Mouse (Mus musculus): ENCODE data around the gene Smyd2. TPM values are rescaled to one million over a fixed set of nuclear protein-coding genes. Genes with fewer than 3 reads are reported as not detected.

Gene Smyd2
- polyA plus RNA-seq, 1 experiment: 17.3 TPM

- H3K4me1 ChIP-seq (ENCODE audit: control insufficient read depth, insufficient read depth, low read length): no peaks in the 10 kb centered on the region
- no peak overlapping the region for H3K4me3 ChIP-seq (ENCODE audit: insufficient read depth, low read length)
- no peak overlapping the region for H3K27ac ChIP-seq (ENCODE audit: insufficient read depth, low read depth, low read length)
- TF ChIP-seq CTCF (IDR thresholded peaks at IDR 0.05; ENCODE audit: low read depth, low read length) (no peak), POLR2A (IDR thresholded peaks at IDR 0.05; ENCODE audit: borderline replicate concordance, low read depth, low read length) (no peak)
Observed at GRCm38 (mm10) chr1:189854646-189855045, 67.5 kb downstream of the Smyd2 start.

GRCm38 (mm10) chr1:189852456-189852855, 69.7 kb downstream of the Smyd2 start:
- TF ChIP-seq POLR2A (IDR thresholded peaks at IDR 0.05; ENCODE audit: borderline replicate concordance, low read depth, low read length) (no peak), CTCF (IDR thresholded peaks at IDR 0.05; ENCODE audit: low read depth, low read length) (no peak)

GRCm38 (mm10) chr1:189852051-189852450, 70.1 kb downstream of the Smyd2 start:
- no peak for TF ChIP-seq CTCF (IDR thresholded peaks at IDR 0.05; ENCODE audit: low read depth, low read length)
- no peak for TF ChIP-seq POLR2A (IDR thresholded peaks at IDR 0.05; ENCODE audit: borderline replicate concordance, low read depth, low read length)
- H3K4me3 ChIP-seq (ENCODE audit: insufficient read depth, low read length): no peak overlapping the region
- no peak overlapping the region for H3K27ac ChIP-seq (ENCODE audit: insufficient read depth, low read depth, low read length)
- H3K4me1 ChIP-seq (ENCODE audit: control insufficient read depth, insufficient read depth, low read length): no peaks in the 10 kb centered on the region

More at GRCm38 (mm10) chr1:189852456-189852855, 69.7 kb downstream of the Smyd2 start:
- Histone ChIP-seq H3K27ac (ENCODE audit: insufficient read depth, low read depth, low read length) (no peak overlapping the region), H3K4me3 (ENCODE audit: insufficient read depth, low read length) (no peak overlapping the region), H3K4me1 (ENCODE audit: control insufficient read depth, insufficient read depth, low read length) (no peaks in the 10 kb centered on the region)

GRCm38 (mm10) chr1:189849550-189849949, 72.6 kb downstream of the Smyd2 start:
- Histone ChIP-seq H3K4me3 (ENCODE audit: insufficient read depth, low read length) (no peak overlapping the region), H3K4me1 (ENCODE audit: control insufficient read depth, insufficient read depth, low read length) (no peaks in the 10 kb centered on the region), H3K27ac (ENCODE audit: insufficient read depth, low read depth, low read length) (no peak overlapping the region)
- TF ChIP-seq POLR2A (IDR thresholded peaks at IDR 0.05; ENCODE audit: borderline replicate concordance, low read depth, low read length) (no peak), CTCF (IDR thresholded peaks at IDR 0.05; ENCODE audit: low read depth, low read length) (no peak)

GRCm38 (mm10) chr1:189846319-189846718, 75.8 kb downstream of the Smyd2 start:
- H3K4me1 ChIP-seq (ENCODE audit: control insufficient read depth, insufficient read depth, low read length): no peaks in the 10 kb centered on the region
- H3K4me3 ChIP-seq (ENCODE audit: insufficient read depth, low read length): no peak overlapping the region
- no peak for TF ChIP-seq CTCF (IDR thresholded peaks at IDR 0.05; ENCODE audit: low read depth, low read length)
- no peak for TF ChIP-seq POLR2A (IDR thresholded peaks at IDR 0.05; ENCODE audit: borderline replicate concordance, low read depth, low read length)
- H3K27ac ChIP-seq (ENCODE audit: insufficient read depth, low read depth, low read length): no peak overlapping the region

- no peak for TF ChIP-seq POLR2A (IDR thresholded peaks at IDR 0.05; ENCODE audit: borderline replicate concordance, low read depth, low read length)
- TF ChIP-seq CTCF (IDR thresholded peaks at IDR 0.05; ENCODE audit: low read depth, low read length): no peak
- H3K27ac ChIP-seq (ENCODE audit: insufficient read depth, low read depth, low read length): no peak overlapping the region
- H3K4me3 ChIP-seq (ENCODE audit: insufficient read depth, low read length): no peak overlapping the region
- no peaks in the 10 kb centered on the region for H3K4me1 ChIP-seq (ENCODE audit: control insufficient read depth, insufficient read depth, low read length)
Observed at GRCm38 (mm10) chr1:189834166-189834565, 88.0 kb downstream of the Smyd2 start.

- no peak overlapping the region for H3K4me3 ChIP-seq (ENCODE audit: insufficient read depth, low read length)
- no peak overlapping the region for H3K27ac ChIP-seq (ENCODE audit: insufficient read depth, low read depth, low read length)
- no peak for TF ChIP-seq CTCF (IDR thresholded peaks at IDR 0.05; ENCODE audit: low read depth, low read length)
- TF ChIP-seq POLR2A (IDR thresholded peaks at IDR 0.05; ENCODE audit: borderline replicate concordance, low read depth, low read length): no peak
- H3K4me1 ChIP-seq (ENCODE audit: control insufficient read depth, insufficient read depth, low read length): no peaks in the 10 kb centered on the region
Observed at GRCm38 (mm10) chr1:189833351-189833750, 88.8 kb downstream of the Smyd2 start.

- Histone ChIP-seq H3K27ac (ENCODE audit: insufficient read depth, low read depth, low read length) (no peak overlapping the region), H3K4me3 (ENCODE audit: insufficient read depth, low read length) (no peak overlapping the region), H3K4me1 (ENCODE audit: control insufficient read depth, insufficient read depth, low read length) (no peaks in the 10 kb centered on the region)
- TF ChIP-seq POLR2A (IDR thresholded peaks at IDR 0.05; ENCODE audit: borderline replicate concordance, low read depth, low read length) (no peak), CTCF (IDR thresholded peaks at IDR 0.05; ENCODE audit: low read depth, low read length) (no peak)
Observed at GRCm38 (mm10) chr1:189830797-189831232, 91.3 kb downstream of the Smyd2 start.

Other genes starting within 250 kb of the Smyd2 start
- gene Cenpf, start 234.3 kb downstream of the Smyd2 start, polyA plus RNA-seq (2012; ENCODE audit: insufficient read depth, insufficient read length, missing spikeins): 15.7 and 17.7 TPM in 2 replicates
- 0.33 and 0.50 TPM in 2 replicates for gene Ptpn14, start 194.1 kb downstream of the Smyd2 start, polyA plus RNA-seq (2012; ENCODE audit: insufficient read depth, insufficient read length, missing spikeins)
- gene Prox1, start 248.4 kb upstream of the Smyd2 start, polyA plus RNA-seq (2012; ENCODE audit: insufficient read depth, insufficient read length, missing spikeins): not detected in 2 replicates

All from bone marrow macrophage, adult 2 months (primary cell).